Mouse (Mus musculus) R1 (cell line): ENCODE data around the gene Faap100.
"Not testable (repeated sequence)": the region's sequence is repeated elsewhere in the genome, so short reads cannot be mapped to it uniquely, and the experiment has no call there.

Experiments
- DNase-seq: peaks from one replicate; pipeline ENCODE4 v3.0.0-alpha.2; 2018; ENCODE audit warnings: low read depth, low spot score

Faap100 gene

DNA sequence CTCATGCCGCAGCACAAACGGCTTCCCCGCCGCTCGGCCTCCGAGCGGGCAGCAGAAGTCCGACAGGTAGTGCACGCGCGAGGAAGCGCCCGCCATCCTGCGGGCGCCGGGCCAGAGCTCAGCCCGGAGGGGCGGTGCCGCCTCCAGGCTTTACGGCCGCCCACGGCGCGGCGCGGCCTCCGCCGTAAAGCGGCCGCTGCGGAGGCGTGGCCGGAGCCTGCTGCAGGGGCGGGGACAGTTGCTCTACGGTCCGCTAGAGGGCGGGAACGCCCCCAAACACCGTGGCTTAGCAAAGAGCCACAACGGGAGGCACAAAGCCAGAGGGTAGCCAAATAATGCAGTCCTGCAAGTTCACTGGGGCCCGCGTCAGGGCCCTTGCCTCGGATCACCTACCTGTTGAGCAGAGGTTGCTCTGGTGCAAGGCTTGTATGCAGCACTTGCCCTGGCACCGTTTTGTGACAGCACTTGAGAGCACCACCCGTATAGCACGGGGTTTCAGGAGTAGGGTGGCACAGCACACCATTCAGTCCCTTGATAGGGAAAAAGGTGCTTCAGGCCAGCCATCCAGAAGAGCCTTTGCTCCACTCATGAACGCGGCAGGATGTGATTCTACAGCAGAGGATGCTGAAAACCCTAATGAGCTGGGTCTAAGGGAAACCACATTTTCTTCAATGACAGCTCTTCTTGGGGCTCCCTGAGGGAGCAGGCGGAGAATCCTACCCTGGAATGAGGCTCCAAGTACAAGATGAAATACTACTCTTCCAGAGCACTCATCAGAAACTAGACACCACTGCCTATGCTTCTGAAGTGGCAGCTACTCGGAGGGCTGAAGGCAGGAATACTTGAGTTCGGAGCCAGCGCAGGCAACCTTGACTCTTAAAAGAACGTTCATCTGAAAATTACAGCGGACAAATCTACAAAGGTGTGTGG, at the start of gene Faap100:
Gene Faap100, minus strand, starts transcription at position 154 of the 930 bp plus-strand sequence.
- DNase-seq, result peak; percentile 95

DNA sequence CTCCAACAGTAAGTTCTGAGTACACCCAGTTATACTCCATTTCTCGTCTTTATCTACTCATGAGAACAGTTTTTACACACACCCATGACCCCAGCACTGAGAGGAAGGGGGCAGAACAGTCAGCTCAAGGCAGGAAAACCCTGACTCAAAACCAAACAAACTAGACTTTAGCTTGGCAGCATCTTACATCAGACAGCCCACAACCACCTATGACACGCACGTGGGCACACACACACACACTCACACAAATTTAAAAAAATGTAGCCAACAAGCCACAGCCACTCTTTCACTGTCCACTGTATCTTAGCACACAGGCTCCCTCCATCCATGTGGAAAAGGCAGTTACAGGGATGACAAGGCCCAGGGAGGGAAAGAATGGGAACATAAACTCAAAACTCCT, 48.2 kb upstream of the Faap100 start:
- no peak for DNase-seq

DNA sequence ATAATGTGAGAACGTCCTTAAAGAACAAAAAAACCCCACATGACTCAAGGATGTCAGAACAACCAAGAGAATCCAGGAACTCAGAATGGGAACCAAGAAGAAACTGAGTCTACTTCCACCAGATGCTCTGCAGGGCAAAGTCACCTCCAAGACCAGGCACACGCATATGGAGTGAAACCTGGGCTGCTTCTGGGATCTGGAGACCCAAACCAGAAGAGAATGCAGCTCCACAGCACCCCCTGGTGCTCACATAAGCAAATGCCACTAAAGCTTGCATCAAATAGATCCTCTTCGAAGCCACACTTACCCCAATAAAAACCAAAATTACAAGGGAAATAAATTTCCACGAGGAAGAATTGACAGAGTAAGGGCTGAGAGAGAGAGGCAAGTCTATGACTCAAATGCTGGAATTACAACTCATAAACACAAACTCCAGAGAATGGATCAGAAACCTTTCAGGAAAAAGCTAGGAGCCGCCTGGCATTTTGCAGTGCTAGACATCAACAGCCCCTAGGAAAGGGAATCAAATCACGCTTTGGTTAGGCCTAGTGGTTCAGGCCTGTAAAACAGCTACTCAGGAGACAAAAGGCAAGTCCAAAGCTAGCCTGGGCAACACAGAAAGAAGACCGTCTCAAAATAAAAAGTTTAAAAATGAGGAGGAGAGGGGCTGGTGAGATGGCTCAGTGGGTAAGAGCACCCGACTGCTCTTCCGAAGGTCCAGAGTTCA, 45.2 kb upstream of the Faap100 start:
- peak; percentile 89 for DNase-seq

DNA sequence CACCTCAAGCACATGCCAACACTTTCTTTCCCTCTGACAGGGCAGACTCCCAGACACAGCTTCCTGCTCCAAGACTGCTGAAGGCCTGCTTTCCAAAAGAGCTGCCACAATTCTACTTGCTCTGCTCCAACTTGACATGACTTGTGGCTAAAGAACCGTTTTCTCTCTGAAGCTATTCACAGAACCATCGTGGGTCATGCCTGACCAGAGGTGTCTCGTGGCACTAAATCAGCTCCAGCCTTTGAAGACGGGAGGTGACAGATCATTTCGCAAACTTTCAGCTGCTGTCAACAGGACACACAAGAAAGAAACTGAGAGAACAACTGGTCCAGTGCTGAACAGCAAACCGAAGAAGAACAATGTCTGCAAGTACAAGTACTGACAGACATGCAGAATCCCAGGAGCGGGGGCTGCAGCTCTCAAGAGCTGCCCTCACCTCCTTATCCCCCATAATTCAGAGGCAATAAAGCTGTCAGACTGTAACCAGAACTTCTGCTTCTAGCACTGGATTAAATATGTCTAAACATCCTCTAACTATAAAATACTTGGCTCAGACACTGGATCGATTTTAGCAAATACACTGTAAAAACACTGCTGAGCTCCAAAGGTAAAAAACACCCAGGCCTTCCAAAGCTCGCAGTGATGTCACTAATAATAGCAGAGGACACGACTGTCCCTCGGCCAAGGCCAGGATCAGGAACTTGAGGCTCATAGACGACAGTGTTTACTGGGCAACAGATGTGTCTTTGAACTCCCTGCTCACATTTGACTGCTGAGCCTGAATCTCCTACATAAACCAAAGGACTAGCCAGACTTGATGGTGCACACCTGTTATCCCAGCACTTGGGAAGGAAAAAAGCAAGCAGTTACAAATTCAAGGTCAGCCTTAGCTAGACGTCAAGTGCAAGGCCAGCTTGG, 44.3 kb upstream of the Faap100 start:
- no peak for DNase-seq

DNA sequence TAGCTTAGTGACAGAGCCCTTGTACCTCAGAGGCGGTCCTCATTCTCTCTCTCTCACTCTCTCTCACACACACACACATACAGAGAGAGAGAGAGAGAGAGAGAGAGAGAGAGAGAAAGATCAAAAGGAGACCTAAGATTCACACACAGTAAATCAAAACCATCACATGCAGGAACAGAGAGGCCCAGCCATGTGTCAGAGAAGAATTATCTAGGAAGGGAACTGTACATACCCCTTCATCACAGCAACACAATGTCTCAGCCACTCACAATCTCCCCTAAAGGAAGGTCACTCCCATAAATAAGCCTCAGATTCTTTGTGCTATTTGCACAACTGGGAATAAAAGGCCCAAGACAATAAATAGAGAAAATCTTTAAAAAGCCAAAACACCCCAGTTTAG, 40.0 kb upstream of the Faap100 start:
- DNase-seq, result no peak

DNA sequence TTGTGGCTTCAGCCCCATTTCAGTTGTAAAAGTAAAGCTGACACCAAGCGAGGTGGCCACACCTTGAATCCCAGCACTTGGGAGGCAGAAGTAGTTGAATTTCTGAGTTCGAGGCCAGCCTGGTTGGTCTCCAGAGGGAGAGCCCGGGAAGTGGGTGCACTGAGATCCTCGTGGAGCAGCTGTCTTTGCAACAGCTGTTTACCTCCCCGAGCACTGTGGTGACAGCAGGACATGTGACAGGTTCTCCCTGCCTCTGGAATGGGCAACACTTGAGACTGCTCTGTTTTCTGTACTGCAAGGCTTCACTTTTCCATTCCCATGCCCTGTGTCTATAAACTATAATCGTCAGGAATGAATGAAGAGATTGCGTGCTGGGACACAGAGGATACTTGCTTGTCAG, 39.3 kb upstream of the Faap100 start:
- DNase-seq, result no peak

DNA sequence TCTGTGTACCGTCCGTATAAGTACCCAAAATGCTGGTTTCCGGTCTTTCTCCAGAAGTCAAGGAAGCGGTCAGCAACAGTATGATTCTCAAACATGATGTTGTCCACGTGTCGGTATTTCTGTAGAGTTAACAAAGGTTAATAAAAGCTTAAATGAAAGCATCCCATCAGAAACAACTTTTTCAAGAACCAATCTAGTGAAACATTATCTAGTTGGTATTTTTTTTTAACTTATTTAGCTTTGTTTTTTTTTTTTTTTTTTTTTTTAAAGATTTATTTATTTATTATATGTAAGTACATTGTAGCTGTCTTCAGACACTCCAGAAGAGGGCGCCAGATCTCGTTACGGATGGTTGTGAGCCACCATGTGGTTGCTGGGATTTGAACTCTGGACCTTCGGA, 35.1 kb upstream of the Faap100 start:
- not testable (repeated sequence) for DNase-seq

DNA sequence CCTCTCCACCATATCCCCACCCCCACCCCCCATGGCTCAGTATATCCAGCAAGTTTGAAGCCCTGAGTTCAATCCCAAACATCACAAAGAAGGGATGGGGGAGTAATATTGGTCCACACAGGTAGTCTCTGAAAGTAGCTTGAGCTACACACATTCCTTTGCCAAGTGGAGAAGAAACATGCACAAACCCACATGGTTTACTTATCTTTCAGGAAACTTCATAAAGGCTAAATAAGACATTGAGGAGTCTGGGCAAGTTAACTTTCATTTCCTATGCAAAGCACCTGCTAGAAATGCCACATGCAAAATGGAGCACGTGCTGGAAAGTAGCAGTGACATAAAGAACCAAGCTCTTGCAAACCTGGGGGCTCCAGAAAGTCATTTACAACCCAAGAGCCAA, 27.9 kb upstream of the Faap100 start:
- DNase-seq, result no peak

DNA sequence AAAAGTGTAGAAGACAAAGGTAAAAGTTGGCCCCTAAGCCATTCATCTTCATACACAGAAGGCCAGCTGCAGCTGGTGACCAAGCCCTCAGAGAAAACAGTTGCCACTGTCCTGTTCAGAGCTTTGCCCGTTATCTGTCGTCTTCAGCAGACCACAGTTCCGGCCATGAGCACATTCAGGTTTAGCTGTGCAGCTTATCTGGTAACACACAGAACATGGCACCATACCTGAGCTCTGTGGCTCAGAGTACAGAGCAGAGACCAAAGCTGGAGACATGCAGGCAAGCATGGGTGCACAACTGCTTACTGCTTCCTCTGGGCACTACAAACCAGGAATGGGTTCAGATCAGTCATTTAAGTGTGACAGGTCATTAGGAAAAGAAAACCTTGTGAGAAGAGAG, 27.3 kb upstream of the Faap100 start:
- DNase-seq, result no peak

DNA sequence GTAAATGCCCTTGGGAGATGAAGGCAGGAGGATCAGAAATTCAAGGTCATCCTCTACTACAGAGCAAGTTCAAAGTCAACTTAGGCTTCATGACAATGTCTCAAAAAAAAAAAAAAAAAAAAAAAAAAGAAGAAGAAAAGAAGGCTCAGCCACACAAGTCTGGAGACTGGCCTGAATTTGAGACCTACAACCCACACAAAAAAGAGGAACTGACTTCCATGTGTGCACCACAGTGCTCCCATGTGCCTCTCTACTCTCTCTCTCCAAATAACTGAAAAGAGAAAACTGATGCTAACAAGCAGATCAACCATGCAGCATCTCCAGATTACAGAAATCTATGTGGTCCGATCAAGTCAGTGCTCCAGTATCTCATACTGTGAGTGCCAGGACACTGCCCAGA, 26.2 kb upstream of the Faap100 start:
- no peak for DNase-seq

DNA sequence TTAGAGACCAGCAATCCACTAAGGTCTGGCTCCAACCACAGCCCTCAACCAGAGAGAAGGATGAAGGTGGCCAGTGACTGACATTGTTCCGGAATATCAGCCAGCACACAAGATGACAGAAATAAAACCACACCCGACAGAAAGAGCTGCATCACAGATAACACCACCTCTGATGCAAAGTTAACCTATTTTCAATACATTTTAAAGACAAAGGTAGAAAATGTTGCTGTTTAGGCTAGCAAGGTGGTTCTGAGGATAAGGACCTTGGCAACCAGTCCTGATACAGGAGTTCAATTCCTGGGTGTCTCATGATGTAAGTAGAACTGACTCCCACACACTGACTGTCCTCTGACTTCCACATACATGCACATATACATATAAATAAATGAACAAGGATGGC, 20.8 kb upstream of the Faap100 start:
- DNase-seq, result no peak

DNA sequence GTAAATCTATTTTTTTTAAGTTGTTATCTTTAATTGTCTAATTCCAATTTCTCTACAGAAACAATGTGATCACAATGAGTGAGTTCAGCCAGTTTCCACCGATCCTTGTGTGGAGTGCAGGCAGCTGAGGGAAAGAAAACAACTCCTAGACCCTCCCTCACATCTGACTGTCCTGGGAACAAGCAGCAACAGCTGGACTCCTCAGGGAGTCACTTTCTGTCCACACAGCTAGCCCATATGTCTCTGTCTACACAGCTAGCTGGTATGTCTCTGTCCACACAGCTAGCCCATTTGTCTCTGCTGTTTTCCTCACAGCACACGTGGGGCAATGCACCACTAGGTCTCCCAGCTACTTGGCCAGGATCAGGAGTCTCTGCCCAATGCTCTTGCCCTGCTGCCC, 19.0 kb upstream of the Faap100 start:
- no peak for DNase-seq

DNA sequence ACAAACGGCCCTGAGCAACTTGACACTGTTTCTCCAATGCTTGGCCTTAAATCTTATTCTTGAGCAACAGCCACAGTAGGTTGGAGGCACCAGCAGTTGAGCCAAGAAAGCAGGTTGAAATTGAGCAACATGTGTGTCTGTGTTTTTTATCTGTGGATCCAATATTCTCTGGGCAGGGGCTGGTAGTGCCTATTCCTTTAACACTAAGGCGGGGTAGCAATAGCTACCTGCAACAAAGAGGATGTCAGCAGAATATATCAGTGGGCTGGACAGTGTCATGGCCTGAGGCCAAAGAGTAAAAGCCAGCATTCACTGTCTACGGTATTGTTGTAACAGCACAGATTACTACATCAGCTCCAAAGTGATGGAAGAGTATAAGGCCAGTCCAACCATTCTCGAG, 17.1 kb upstream of the Faap100 start:
- no peak for DNase-seq

DNA sequence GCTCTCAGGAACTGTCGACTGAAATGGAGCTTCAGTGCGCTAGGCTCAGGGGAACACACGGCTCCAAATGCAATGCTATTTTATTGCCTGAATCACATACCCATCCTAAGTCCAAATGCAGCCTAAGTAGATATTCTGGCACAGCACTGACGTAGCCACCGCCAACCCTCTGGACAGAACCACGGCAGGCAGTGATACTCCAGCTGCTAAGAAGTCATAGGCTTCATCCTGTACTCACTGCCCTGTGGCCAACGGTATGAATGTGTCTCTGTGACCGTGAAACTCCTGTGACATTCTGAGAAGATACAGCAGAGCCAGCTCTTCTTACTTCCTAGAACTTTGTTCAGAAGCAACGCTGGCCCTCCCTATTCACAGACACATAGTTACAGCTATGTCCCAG, 10.0 kb upstream of the Faap100 start:
- DNase-seq, result no peak

DNA sequence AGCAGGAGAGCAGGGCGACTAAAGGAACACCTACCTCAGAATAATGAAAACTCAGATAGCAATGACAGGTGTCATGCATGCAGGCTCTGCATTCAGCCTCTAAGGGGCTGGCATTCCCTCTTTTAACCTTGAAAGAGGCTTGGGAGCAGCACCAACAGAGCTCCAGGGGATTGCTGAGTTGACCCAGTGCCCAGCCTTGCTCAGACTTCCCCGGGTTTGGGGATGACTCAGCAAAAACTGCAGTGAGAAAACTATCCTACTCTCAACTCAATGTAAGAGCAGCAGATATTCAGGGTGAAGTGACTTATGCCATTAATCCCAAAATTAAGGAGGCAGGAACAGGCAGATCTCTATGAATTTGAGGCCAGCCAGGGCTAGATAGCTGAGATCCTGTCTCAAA, 8.6 kb upstream of the Faap100 start:
- peak; percentile 45 for DNase-seq

DNA sequence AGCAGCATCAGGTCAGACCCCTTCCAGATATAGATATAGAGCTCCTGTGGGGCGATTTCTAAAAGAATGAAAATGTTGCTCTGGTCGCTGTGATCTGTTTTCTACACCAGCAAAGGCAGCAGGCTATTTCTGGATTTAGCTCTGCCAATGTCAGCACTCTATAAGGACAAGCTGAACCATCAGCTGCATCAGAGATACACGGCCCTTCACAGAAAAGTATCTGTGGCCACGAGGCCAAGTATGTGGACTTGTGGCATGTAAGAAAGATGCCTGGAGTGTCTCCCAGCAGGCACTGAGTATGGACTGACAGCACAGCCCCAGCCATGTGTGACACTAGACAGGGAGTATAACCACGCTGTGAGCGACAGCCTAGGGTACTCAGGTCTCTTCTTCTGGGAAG, 8.1 kb upstream of the Faap100 start:
- DNase-seq, result no peak

DNA sequence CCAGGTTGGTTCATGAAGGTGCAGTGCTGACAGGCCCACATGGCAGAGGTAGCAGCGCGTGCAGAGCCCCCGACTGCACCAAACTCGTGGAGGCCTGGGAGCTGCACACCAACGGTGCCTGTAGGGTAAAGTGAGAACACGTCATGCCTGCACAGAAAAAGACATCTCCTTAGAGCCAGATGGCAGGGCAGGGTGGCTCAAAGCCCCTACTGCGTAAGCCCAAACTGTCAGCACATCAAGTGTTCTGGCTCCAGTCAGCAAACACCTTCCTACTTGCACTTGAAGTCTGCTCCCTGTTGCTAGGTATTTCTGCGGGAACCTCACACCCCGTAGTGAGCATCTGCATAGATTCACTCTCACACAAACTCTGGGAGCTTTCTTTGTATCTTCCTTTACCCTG, 3.9 kb upstream of the Faap100 start:
- no peak for DNase-seq

DNA sequence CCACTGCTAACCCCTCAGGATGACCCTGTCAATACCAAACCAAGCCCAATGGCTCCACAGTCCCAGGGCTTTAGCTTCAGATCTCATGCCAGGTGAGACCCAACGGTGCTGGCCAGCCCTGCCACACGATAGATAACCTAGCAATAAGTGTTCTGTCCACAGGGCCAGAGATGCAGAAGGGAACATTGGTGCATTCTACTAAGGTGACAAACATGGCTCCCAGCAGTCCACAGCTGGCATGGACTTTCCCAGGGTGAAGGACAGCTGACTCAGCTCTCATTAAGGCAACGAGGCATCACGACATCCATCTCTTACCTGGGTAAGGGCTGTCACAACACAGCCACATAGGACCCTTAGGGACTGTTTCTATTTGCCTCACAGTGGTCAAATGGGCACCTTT, 2.6 kb upstream of the Faap100 start:
- no peak for DNase-seq

DNA sequence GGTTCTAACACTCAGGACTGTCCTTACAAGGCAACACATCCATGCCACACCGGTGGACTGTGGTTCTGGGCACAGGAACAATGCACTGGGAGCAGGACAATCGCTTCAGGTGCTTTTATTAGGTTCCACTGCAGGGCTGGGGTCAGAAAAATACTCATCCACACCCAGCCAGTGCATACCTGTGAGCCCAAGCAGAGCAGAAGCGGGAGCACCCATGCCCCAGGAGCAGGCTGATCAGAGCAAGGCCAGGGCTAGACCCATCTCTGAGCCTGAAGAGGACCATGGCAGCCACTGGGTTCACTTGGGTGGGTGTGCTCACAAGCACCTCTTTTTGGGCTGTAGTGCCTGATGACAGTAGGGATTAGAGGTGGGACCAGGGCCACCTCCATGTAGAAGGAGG, 1.7 kb upstream of the Faap100 start:
- no peak for DNase-seq

DNA sequence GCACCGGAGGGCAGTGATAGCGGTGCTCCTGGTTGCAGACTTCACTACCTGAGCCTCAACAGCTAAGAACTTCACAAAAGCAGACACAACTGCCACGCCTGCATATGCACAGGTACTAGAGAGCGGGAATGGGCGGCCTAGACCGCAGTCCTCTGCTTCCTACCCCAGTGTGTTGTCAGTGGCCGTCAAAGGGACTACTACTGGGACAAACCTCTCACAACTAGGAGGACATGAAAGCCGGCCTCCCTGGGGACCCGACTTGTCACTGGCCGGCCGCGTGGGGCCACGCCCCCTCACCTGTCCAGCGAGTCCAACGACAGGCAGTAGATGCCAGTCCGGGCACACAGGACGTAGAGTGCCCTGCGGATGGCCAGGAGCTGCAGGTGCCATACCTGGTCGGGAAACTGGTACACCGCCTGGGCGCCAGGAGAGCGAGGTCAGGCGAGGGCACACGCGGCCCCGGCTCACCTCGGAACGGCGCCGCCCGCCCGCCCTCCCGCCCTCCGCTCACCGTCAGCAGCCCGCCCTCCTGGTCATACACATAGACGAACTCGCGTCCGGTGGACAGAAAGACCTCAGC, 443 bp downstream of the Faap100 start:
- no peak for DNase-seq

DNA sequence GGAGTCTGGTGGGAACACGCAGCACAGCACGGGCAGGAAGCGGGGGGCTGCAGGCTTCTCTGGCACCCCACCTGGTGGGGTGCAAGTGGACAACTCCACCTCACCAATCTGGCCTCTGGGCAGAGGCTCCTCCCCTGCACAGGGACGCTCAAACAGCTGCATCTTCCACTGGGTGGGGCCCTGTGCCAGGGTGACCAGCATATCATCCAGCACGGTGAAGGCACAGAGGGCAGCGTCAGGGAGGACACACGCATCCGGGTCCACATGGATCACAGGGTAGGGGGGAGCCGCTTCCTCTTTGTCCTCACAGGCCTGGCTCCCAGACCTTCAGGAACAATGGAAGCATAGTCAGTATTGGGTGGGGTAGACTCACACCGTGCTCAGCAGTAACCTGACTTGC, 1.2 kb downstream of the Faap100 start:
- DNase-seq, result no peak
